Mouse (Mus musculus): ENCODE data around the gene Gm13287.
"Not testable (repeated sequence)": the region's sequence is repeated elsewhere in the genome, so short reads cannot be mapped to it uniquely, and the experiment has no call there.

Gene Gm13287

GRCm38 (mm10) chr4:88802954-88803353, at the start of gene Gm13287:
Gene Gm13287 (plus strand): TSS chr4:88803254.
- not testable (repeated sequence) for DNase-seq

GRCm38 (mm10) chr4:88754818-88755340, 48.2 kb upstream of the Gm13287 start, which contains the start of gene Gm13271:
Gene Gm13271 (plus strand): TSS chr4:88754868.
- peak; percentile 34 to 71 for DNase-seq

DNA sequence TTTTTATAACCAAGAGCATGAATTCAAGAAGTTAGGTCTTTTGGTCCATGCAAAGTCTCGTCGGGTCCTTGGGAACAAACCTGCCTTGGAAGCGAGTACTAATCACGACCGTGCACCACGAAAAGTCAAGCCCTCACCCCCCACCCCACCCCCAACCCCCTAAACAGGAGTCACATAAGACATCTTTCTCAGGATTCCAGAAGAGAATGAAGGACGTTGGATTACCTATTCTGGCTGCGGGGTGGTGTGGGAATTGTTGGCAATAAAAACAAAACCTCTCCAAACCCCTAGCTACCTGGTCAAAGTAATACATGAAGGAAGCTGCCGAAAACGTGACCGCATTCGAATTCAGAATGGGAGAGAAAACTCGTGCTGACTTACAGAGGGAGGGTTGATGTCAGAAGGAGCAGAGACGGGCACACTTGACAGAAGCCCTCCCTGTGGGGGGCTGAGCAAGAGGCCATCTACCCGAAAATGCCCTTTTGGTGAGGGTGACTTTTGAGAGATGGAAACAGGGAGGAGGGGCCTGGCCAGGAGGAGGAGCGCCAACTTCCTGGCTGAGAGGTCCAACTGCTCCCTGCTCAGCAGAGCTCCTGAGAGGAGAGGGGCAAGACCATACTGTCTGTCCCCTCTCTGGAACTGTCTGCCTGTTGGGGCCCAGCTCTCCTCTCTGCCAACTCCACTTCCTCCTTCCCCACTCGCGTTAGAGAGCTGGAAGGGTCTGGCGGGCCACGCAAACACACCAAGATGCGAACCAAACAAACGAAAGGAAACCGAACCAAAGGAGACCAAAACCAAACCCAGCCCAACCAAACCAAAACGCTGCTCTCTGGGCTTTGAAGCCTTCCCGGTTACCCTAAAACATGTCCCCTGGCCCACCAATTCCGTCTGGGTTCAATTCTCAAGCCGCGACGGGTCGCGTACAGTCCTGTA, 46.2 kb upstream of the Gm13287 start:
- DNase-seq: peak in 1 of 2 experiments; percentile 41

DNA sequence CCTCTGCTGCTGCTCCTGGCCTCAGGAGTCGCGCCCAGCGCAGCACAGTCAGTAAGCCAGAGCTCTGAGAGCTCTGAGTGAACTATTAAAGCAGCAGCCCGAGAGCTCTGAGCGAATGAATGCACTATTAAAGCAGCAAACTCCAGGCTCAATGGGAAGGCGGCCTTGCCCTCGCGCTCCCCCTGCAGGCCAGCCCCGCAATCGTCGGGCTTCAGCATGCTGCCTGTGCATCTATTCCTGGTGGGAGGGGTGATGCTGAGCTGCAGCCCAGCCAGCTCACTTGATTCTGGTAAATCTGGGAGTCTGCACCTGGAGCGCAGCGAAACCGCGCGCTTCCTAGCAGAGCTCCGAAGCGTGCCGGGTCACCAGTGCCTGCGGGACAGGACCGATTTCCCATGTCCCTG, 45.4 kb upstream of the Gm13287 start:
- peak; percentile 86 to 89 for DNase-seq

GRCm38 (mm10) chr4:88758751-88759150, 44.3 kb upstream of the Gm13287 start:
- not testable (repeated sequence) for DNase-seq

DNA sequence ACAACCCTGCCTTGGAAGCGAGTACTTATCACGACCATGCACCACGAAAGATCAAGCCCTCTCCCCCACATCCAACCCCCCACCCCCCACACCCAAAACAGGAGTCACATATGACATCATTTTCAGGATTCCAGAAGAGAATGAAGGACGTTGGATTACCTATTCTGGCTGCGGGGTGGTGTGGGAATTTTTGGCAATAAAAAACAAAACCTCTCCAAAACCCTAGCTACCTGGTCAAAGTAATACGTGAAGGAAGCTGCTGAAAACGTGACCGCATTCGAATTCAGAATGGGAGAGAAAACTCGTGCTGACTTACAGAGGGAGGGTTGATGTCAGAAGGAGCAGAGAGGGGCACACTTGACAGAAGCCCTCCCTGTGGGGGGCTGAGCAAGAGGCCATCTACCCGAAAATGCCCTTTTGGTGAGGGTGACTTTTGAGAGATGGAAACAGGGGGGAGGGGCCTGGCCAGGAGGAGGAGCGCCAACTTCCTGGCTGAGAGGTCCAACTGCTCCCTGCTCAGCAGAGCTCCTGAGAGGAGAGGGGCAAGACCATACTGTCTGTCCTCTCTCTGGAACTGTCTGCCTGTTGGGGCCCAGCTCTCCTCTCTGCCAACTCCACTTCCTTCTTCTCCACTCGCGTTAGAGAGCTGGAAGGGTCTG, 43.3 kb upstream of the Gm13287 start, which contains the start of gene Gm13283:
Gene Gm13283, plus strand, starts transcription at position 510 of the 659 bp plus-strand sequence.
- DNase-seq: peak; percentile 50 to 59

DNA sequence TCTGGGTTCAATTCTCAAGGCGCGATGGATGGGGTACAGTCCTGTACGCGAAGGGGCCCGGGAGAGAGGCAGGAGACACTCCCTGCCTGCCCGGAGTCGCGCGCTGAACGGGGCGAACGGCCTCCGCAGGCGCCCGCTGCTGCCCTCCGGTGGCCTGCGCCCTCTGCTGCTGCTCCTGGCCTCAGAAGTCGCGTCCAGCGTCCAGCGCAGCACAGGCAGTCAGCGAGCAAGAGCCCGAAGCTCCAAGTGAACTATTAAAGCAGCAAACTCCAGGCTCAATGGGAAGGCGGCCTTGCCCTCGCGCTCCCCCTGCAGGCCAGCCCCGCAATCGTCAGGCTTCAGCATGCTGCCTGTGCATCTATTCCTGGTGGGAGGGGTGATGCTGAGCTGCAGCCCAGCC, 42.6 kb upstream of the Gm13287 start:
- peak; percentile 78 to 91 for DNase-seq

GRCm38 (mm10) chr4:88761776-88762175, 41.3 kb upstream of the Gm13287 start:
- DNase-seq: peak; percentile 55 to 75

DNA sequence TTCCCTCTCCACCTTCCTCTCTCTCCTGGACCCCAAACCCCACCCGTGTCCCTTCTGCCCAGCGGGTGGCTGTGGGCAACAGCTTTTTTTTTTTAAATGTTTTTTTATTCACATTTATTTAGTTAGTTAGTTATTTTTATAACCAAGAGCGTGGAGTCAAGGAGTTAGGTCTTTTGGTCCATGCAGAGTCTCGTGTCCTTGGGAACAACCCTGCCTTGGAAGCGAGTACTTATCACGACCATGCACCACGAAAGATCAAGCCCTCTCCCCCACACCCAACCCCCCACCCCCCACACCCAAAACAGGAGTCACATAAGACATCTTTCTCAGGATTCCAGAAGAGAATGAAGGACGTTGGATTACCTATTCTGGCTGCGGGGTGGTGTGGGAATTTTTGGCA, 40.7 kb upstream of the Gm13287 start:
- DNase-seq: peak in 1 of 2 experiments; percentile 45

GRCm38 (mm10) chr4:88763384-88764018, 39.6 kb upstream of the Gm13287 start:
- DNase-seq: peak; percentile 68 to 88

- DNase-seq: not testable (repeated sequence)
These were observed 29.5 kb upstream of the Gm13287 start, which contains the start of gene Gm13290 for GRCm38 (mm10) chr4:88773534-88773933. Gene Gm13290 (plus strand): TSS chr4:88773834.

- DNase-seq: not testable (repeated sequence)
These were observed 26.4 kb upstream of the Gm13287 start, which contains the start of gene Gm13289 for GRCm38 (mm10) chr4:88776622-88777021. Gene Gm13289 (plus strand): TSS chr4:88776922.

DNA sequence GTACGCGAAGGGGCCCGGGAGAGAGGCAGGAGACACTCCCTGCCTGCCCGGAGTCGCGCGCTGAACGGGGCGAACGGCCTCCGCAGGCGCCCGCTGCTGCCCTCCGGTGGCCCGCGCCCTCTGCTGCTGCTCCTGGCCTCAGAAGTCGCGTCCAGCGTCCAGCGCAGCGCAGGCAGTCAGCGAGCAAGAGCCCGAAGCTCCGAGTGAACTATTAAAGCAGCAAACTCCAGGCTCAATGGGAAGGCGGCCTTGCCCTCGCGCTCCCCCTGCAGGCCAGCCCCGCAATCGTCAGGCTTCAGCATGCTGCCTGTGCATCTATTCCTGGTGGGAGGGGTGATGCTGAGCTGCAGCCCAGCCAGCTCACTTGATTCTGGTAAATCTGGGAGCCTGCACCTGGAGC, 23.5 kb upstream of the Gm13287 start, which contains the start of gene Gm13272:
Gene Gm13272, plus strand, starts transcription at position 301 of the 400 bp plus-strand sequence.
- not testable (repeated sequence) for DNase-seq

DNA sequence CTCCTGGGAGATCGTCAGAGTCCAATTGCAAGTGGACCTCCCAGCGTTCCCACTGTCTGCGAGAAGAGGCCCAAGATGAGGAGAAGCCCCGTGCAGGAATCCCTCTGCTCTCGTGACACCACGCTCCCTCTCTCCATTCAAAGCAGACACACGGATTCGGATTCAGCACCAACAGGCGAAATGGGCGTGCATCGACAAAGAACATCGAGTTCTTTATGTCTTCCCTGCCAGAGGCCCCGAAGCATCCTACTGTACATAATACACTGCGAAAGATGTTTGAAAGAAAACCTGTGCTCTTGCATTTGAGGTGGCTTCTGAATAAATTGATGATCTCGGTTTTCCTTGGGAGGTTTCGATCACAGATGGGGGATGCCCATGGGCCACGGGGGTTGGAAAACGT, 22.7 kb upstream of the Gm13287 start:
- peak in 1 of 2 experiments; percentile 30 for DNase-seq

DNA sequence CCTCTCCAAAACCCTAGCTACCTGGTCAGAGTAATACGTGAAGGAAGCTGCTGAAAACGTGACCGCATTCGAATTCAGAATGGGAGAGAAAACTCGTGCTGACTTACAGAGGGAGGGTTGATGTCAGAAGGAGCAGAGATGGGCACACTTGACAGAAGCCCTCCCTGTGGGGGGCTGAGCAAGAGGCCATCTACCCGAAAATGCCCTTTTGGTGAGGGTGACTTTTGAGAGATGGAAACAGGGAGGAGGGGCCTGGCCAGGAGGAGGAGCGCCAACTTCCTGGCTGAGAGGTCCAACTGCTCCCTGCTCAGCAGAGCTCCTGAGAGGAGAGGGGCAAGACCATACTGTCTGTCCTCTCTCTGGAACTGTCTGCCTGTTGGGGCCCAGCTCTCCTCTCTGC, 21.2 kb upstream of the Gm13287 start, which contains the start of gene Ifnz:
Gene Ifnz, plus strand, starts transcription at position 301 of the 400 bp plus-strand sequence.
- not testable (repeated sequence) for DNase-seq

DNA sequence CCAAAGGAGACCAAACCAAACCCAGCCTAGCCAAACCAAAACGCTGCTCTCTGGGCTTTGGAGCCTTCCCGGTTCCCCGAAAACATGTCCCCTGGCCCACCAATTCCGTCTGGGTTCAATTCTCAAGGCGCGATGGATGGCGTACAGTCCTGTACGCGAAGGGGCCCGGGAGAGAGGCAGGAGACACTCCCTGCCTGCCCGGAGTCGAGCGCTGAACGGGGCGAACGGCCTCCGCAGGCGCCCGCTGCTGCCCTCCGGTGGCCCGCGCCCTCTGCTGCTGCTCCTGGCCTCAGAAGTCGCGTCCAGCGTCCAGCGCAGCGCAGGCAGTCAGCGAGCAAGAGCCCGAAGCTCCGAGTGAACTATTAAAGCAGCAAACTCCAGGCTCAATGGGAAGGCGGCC, 20.7 kb upstream of the Gm13287 start:
- peak in 1 of 2 experiments; percentile 45 for DNase-seq

- DNase-seq: not testable (repeated sequence)
These were observed 17.6 kb upstream of the Gm13287 start, which contains the start of gene Gm13276 for GRCm38 (mm10) chr4:88785409-88785808. Gene Gm13276 (plus strand): TSS chr4:88785709.

DNA sequence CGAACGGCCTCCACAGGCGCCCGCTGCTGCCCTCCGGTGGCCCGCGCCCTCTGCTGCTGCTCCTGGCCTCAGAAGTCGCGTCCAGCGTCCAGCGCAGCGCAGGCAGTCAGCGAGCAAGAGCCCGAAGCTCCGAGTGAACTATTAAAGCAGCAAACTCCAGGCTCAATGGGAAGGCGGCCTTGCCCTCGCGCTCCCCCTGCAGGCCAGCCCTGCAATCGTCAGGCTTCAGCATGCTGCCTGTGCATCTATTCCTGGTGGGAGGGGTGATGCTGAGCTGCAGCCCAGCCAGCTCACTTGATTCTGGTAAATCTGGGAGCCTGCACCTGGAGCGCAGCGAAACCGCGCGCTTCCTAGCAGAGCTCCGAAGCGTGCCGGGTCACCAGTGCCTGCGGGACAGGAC, 14.7 kb upstream of the Gm13287 start, which contains the start of gene Gm13277:
Gene Gm13277, plus strand, starts transcription at position 231 of the 400 bp plus-strand sequence.
- peak; percentile 76 to 81 for DNase-seq

DNA sequence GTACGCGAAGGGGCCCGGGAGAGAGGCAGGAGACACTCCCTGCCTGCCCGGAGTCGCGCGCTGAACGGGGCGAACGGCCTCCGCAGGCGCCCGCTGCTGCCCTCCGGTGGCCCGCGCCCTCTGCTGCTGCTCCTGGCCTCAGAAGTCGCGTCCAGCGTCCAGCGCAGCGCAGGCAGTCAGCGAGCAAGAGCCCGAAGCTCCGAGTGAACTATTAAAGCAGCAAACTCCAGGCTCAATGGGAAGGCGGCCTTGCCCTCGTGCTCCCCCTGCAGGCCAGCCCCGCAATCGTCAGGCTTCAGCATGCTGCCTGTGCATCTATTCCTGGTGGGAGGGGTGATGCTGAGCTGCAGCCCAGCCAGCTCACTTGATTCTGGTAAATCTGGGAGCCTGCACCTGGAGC, 11.8 kb upstream of the Gm13287 start, which contains the start of gene Gm13278:
Gene Gm13278, plus strand, starts transcription at position 301 of the 400 bp plus-strand sequence.
- not testable (repeated sequence) for DNase-seq

GRCm38 (mm10) chr4:88793936-88794675, 8.9 kb upstream of the Gm13287 start, which contains the start of gene Gm13275:
Gene Gm13275 (plus strand): TSS chr4:88794487.
- peak; percentile 10 to 48 for DNase-seq

- DNase-seq: not testable (repeated sequence)
These were observed 6.0 kb upstream of the Gm13287 start, which contains the start of gene Gm13279 for GRCm38 (mm10) chr4:88797097-88797496. Gene Gm13279 (plus strand): TSS chr4:88797397.
